Mouse (Mus musculus): ENCODE results near the gene Olfr798. TPM values are rescaled to one million over a fixed set of nuclear protein-coding genes. Genes with fewer than 3 reads are reported as not detected.

The Olfr798 gene
- polyA plus RNA-seq (2014; fragmentation: Nextera tagmentation; extraction: Ambion mirVana) = not detected in 2 replicates

DNA sequence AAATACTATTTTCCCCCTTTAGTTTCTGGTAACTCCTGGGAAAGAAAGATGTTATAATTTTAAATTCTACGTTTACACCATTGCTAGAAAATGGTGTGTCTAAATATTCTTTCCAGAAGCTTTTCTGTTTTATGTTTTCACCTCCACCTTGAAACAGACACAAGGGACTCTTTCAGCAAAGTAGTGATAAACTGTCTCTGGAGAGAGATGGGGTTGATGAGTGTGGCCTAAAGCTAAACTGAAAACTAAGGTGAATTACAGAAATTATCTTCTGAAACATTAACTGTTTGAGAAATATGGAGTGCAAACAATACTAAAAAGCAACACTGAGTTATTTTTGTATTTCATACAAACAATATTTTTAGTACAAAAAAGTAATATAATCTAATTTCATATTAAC lies at the start of gene Olfr798:
Gene Olfr798, minus strand, starts transcription at position 101 of the 400 bp plus-strand sequence.
- DNase-seq (ENCODE audit: low spot score) = no peak
- 76% methylated on average over 1 of the region's 1 CpGs for WGBS
- no peaks in the 10 kb centered on the region for H3K4me1 ChIP-seq (ENCODE audit: control insufficient read depth, insufficient read depth, low read length)

DNA sequence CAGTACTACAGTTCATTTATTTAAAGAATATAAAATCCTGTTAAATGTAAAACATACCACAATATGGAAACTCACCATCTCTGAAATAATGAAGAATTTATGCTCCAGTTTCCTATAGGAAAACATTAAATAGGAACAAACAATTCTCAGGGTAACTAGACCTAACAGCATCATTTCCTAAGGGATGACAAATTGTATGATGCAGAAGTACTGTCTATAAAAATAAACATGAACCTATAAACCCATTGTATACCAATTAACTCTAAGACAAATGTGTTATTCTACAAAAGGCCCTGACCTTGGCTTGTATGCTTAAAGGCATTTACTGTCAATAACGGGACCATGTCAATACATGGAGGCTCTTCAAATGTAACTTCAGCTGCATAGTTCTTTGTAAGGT lies 46.0 kb upstream of the Olfr798 start, which contains the start of gene Olfr801:
Gene Olfr801, minus strand, starts transcription at position 101 of the 400 bp plus-strand sequence.
- 76% methylated on average over 1 of the region's 1 CpGs for WGBS
- Histone ChIP-seq H3K9ac (ENCODE audit: low read depth, low read length) (no peak within 1 kb of the TSS), H3K4me2 (ENCODE audit: low read depth, low read length) (no peak within 1 kb of the TSS), H3K4me1 (ENCODE audit: control insufficient read depth, insufficient read depth, low read length) (no peaks in the 10 kb centered on the region), H3K27me3 (replicated peaks; ENCODE audit: control insufficient read depth, insufficient read depth, low read length) (no peaks in the 10 kb centered on the region), H3K36me3 (ENCODE audit: control insufficient read depth, insufficient read depth, low read length) (no peaks in the 10 kb centered on the region), H3K27ac (replicated peaks; ENCODE audit: low read depth, low read length) (no peak within 1 kb of the TSS), H3K9me3 (ENCODE audit: control insufficient read depth, low read length) (no peaks in the 10 kb centered on the region), H3K4me3 (ENCODE audit: low read depth, low read length) (no peak within 1 kb of the TSS)
- no peak for DNase-seq (ENCODE audit: low spot score)
- no peak for ATAC-seq (ENCODE audit: low read depth)

More for the DNA sequence above, at the start of gene Olfr798:
- Histone ChIP-seq H3K4me2 (ENCODE audit: low read depth, low read length) (no peak within 1 kb of the TSS), H3K9ac (ENCODE audit: low read depth, low read length) (no peak within 1 kb of the TSS), H3K27me3 (replicated peaks; ENCODE audit: control insufficient read depth, insufficient read depth, low read length) (no peaks in the 10 kb centered on the region), H3K4me3 (ENCODE audit: low read depth, low read length) (no peak within 1 kb of the TSS), H3K9me3 (ENCODE audit: control insufficient read depth, low read length) (no peaks in the 10 kb centered on the region), H3K36me3 (ENCODE audit: control insufficient read depth, insufficient read depth, low read length) (no peaks in the 10 kb centered on the region), H3K27ac (replicated peaks; ENCODE audit: low read depth, low read length) (no peak within 1 kb of the TSS)
- ATAC-seq (ENCODE audit: low read depth) = no peak

DNA sequence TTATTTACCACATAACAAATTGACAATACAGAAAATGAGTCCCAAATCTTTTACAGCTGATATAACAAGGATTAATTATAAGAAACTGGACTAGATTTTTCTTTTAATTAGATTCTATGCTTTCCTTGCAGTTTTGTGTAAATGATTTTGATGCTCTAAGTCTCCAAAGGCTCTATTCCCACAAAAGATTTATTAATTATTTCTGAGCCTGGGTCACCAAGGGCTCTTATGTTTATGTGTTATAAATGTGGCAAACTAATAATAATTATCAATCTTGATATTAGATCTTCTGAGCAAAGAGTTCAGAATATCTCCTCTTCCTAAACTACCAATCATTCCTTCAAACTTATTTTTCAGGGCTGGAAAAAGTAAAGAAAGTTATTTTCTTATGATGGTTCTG lies 29.7 kb upstream of the Olfr798 start, which contains the start of gene Olfr800:
Gene Olfr800, plus strand, starts transcription at position 301 of the 400 bp plus-strand sequence.
- no peaks in the 10 kb centered on the region for H3K27me3 ChIP-seq (replicated peaks; ENCODE audit: control insufficient read depth, insufficient read depth, low read length)
- H3K9me3 ChIP-seq (ENCODE audit: control insufficient read depth, low read length) = no peaks in the 10 kb centered on the region
- H3K36me3 ChIP-seq (ENCODE audit: control insufficient read depth, insufficient read depth, low read length) = no peaks in the 10 kb centered on the region
- ATAC-seq (ENCODE audit: low read depth) = no peak
- H3K4me1 ChIP-seq (ENCODE audit: control insufficient read depth, insufficient read depth, low read length) = no peaks in the 10 kb centered on the region
- H3K4me2 ChIP-seq (ENCODE audit: low read depth, low read length) = no peak within 1 kb of the TSS
- DNase-seq (ENCODE audit: low spot score) = no peak
- no peak within 1 kb of the TSS for H3K27ac ChIP-seq (replicated peaks; ENCODE audit: low read depth, low read length)
- no peak within 1 kb of the TSS for H3K9ac ChIP-seq (ENCODE audit: low read depth, low read length)
- no peak within 1 kb of the TSS for H3K4me3 ChIP-seq (ENCODE audit: low read depth, low read length)

DNA sequence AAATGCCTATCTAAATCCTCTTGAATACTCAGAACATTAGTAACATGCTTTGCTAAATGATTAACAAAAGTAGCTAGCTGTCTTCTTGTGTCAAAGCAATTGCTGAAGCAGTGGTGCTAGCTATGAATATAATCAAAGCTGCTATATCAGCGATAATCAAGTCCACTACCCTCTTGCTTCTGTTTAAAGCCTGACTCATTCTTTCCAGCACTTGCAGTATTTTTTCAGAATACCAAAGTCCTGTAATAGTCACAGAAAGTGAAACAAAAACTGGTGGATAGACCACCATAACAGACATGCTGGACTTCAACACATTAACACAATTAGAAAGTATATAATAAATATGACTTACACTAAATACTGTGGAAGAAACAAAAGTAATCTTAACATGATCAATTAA lies 24.0 kb upstream of the Olfr798 start:
- Histone ChIP-seq H3K9me3 (ENCODE audit: control insufficient read depth, low read length) (no peaks in the 10 kb centered on the region), H3K4me1 (ENCODE audit: control insufficient read depth, insufficient read depth, low read length) (no peaks in the 10 kb centered on the region), H3K4me3 (ENCODE audit: low read depth, low read length) (no peak overlapping the region), H3K4me2 (ENCODE audit: low read depth, low read length) (no peak overlapping the region), H3K27me3 (replicated peaks; ENCODE audit: control insufficient read depth, insufficient read depth, low read length) (no peaks in the 10 kb centered on the region), H3K27ac (replicated peaks; ENCODE audit: low read depth, low read length) (no peak overlapping the region), H3K36me3 (ENCODE audit: control insufficient read depth, insufficient read depth, low read length) (no peaks in the 10 kb centered on the region), H3K9ac (ENCODE audit: low read depth, low read length) (no peak overlapping the region)
- WGBS = 89% methylated on average over 1 of the region's 1 CpGs
- no peak for ATAC-seq (ENCODE audit: low read depth)
- no peak for DNase-seq (ENCODE audit: low spot score)

DNA sequence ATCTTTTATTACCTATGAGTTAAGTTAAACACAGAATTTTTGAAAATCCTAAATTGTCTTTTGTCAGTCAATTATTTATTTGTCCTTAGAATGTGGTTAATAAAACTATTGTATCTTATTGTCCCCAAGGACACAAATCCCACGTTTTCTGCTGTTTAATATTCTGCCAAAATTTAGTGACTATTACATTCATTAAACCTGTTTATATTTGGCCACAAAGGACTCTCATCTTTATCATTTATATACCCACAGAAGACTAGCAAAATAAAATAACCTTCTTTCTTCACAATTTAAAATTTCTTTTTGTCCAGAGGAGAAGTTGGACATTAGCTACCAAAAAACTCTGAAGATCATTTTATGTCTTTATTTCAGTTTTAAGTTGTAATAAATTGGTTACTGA lies 9.4 kb upstream of the Olfr798 start, which contains the start of gene Olfr799:
Gene Olfr799, plus strand, starts transcription at position 301 of the 400 bp plus-strand sequence.
- ATAC-seq (ENCODE audit: low read depth) (no peak), DNase-seq (ENCODE audit: low spot score) (no peak)
- H3K4me1 ChIP-seq (ENCODE audit: control insufficient read depth, insufficient read depth, low read length) = no peaks in the 10 kb centered on the region
- H3K27ac ChIP-seq (replicated peaks; ENCODE audit: low read depth, low read length) = no peak within 1 kb of the TSS
- H3K9ac ChIP-seq (ENCODE audit: low read depth, low read length) = no peak within 1 kb of the TSS
- no peak within 1 kb of the TSS for H3K4me3 ChIP-seq (ENCODE audit: low read depth, low read length)
- H3K36me3 ChIP-seq (ENCODE audit: control insufficient read depth, insufficient read depth, low read length) = no peaks in the 10 kb centered on the region
- no peaks in the 10 kb centered on the region for H3K27me3 ChIP-seq (replicated peaks; ENCODE audit: control insufficient read depth, insufficient read depth, low read length)
- H3K9me3 ChIP-seq (ENCODE audit: control insufficient read depth, low read length) = no peaks in the 10 kb centered on the region
- 27% methylated on average over 1 of the region's 1 CpGs for WGBS
- H3K4me2 ChIP-seq (ENCODE audit: low read depth, low read length) = no peak within 1 kb of the TSS

DNA sequence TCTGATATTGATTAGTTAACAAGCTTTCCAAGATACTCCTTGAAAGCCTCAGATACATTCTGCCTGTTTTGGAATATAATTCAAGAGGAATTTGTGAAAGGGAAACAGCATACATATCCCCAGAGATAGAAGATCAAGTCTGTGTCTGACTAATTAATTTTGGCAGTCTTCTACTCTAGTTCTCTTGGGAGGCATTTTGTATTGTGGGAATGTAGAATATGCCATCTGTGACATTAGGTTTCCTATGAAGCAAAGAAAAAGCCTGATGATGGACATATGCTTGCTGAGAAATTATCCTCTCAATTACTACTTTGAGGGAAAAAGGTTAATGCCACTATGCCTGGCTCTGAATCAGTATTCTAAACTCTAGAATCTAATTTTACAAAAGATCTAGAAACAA lies 4.5 kb downstream of the Olfr798 start:
- H3K4me3 ChIP-seq (ENCODE audit: low read depth, low read length) = no peak overlapping the region
- ATAC-seq (ENCODE audit: low read depth) (no peak), DNase-seq (ENCODE audit: low spot score) (peak; percentile 1)
- H3K36me3 ChIP-seq (ENCODE audit: control insufficient read depth, insufficient read depth, low read length) = no peaks in the 10 kb centered on the region
- H3K27ac ChIP-seq (replicated peaks; ENCODE audit: low read depth, low read length) = no peak overlapping the region
- no peak overlapping the region for H3K4me2 ChIP-seq (ENCODE audit: low read depth, low read length)
- no peaks in the 10 kb centered on the region for H3K9me3 ChIP-seq (ENCODE audit: control insufficient read depth, low read length)
- H3K27me3 ChIP-seq (replicated peaks; ENCODE audit: control insufficient read depth, insufficient read depth, low read length) = no peaks in the 10 kb centered on the region
- no peaks in the 10 kb centered on the region for H3K4me1 ChIP-seq (ENCODE audit: control insufficient read depth, insufficient read depth, low read length)
- H3K9ac ChIP-seq (ENCODE audit: low read depth, low read length) = no peak overlapping the region

DNA sequence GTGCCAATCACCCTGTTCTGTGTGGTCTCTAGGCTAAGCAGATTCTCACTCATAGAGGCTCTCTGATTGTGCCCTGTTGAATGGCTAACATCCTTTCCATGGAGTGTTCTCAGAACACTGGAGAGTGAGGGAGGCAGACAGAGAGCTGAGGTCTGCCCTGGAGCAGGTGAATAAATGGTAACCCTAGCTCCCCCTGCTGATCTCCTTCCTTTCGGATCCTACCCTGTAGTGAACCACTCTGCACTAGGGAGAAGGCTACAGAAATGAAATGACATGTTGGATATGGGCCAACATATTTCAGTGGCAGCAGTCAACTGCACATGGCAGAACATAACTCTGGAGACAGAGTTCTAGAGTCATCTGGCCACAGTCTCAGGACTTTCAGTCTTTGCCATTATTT lies 6.0 kb downstream of the Olfr798 start:
- no peaks in the 10 kb centered on the region for H3K27me3 ChIP-seq (replicated peaks; ENCODE audit: control insufficient read depth, insufficient read depth, low read length)
- no peak overlapping the region for H3K4me2 ChIP-seq (ENCODE audit: low read depth, low read length)
- no peak for DNase-seq (ENCODE audit: low spot score)
- no peaks in the 10 kb centered on the region for H3K36me3 ChIP-seq (ENCODE audit: control insufficient read depth, insufficient read depth, low read length)
- WGBS = 8% methylated on average over 1 of the region's 1 CpGs
- no peak for ATAC-seq (ENCODE audit: low read depth)
- H3K4me1 ChIP-seq (ENCODE audit: control insufficient read depth, insufficient read depth, low read length) = no peaks in the 10 kb centered on the region
- H3K4me3 ChIP-seq (ENCODE audit: low read depth, low read length) = no peak overlapping the region
- H3K9me3 ChIP-seq (ENCODE audit: control insufficient read depth, low read length) = no peaks in the 10 kb centered on the region
- H3K27ac ChIP-seq (replicated peaks; ENCODE audit: low read depth, low read length) = no peak overlapping the region
- H3K9ac ChIP-seq (ENCODE audit: low read depth, low read length) = no peak overlapping the region

DNA sequence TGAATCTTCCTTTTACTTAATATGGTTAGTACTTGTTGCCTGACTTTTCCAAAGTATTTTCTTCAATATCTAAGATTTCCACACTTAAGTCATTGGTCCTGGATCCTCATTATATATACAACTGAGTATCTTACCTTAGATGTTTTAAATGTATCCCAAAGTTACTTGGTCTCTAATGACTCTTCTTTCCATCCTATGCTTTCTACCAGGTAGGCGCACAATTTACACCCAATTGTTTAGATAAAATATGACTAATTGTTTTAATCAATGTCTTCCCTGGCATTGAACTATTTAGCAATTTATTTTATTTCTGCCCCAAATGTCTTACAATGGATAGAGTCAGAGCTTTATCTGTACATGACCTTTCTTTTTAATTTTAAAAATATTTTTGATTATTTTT lies 15.3 kb downstream of the Olfr798 start, which contains the start of gene Olfr796:
Gene Olfr796, minus strand, starts transcription at position 101 of the 400 bp plus-strand sequence.
- ATAC-seq (ENCODE audit: low read depth) (no peak), DNase-seq (ENCODE audit: low spot score) (no peak)
- Histone ChIP-seq H3K36me3 (ENCODE audit: control insufficient read depth, insufficient read depth, low read length) (no peaks in the 10 kb centered on the region), H3K9me3 (ENCODE audit: control insufficient read depth, low read length) (no peaks in the 10 kb centered on the region), H3K4me2 (ENCODE audit: low read depth, low read length) (no peak within 1 kb of the TSS), H3K4me1 (ENCODE audit: control insufficient read depth, insufficient read depth, low read length) (no peaks in the 10 kb centered on the region), H3K4me3 (ENCODE audit: low read depth, low read length) (no peak within 1 kb of the TSS), H3K27ac (replicated peaks; ENCODE audit: low read depth, low read length) (no peak within 1 kb of the TSS), H3K27me3 (replicated peaks; ENCODE audit: control insufficient read depth, insufficient read depth, low read length) (no peaks in the 10 kb centered on the region), H3K9ac (ENCODE audit: low read depth, low read length) (no peak within 1 kb of the TSS)
- 94% methylated on average over 1 of the region's 1 CpGs for WGBS

DNA sequence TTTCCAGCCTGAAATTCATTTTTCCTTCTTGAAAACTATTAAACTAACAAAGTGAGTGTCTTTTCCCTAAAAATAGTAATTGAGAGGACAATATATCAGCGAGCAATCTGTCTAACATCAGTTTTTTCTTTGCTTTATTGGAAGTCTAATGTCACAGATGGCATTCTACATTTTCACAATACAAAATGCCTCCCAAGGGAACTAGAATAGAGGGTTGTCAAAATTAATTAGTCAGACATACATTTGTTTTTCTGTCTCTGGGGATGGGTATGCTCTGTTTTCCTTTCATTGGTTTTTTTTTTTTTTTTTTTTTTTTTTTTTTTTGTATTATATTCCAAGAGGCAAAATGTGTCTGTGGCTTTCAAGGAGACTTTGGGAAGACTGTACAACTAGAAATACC lies 50.7 kb downstream of the Olfr798 start:
- Histone ChIP-seq H3K27ac (replicated peaks; ENCODE audit: low read depth, low read length) (no peak overlapping the region), H3K9me3 (ENCODE audit: control insufficient read depth, low read length) (no peaks in the 10 kb centered on the region), H3K4me1 (ENCODE audit: control insufficient read depth, insufficient read depth, low read length) (no peaks in the 10 kb centered on the region), H3K4me2 (ENCODE audit: low read depth, low read length) (no peak overlapping the region), H3K9ac (ENCODE audit: low read depth, low read length) (no peak overlapping the region), H3K36me3 (ENCODE audit: control insufficient read depth, insufficient read depth, low read length) (no peaks in the 10 kb centered on the region), H3K27me3 (replicated peaks; ENCODE audit: control insufficient read depth, insufficient read depth, low read length) (no peaks in the 10 kb centered on the region), H3K4me3 (ENCODE audit: low read depth, low read length) (no peak overlapping the region)
- no peak for DNase-seq (ENCODE audit: low spot score)
- WGBS = 68% methylated on average over 1 of the region's 1 CpGs
- no peak for ATAC-seq (ENCODE audit: low read depth)

Measured in embryonic facial prominence, embryonic 14.5 days (tissue).